8 mouse cellular contexts compared by ENCODE assay signal in genomic region chr17:54298232-54298924, GRCm38 (mm10). TPM values are rescaled to one million over a fixed set of nuclear protein-coding genes. Genes with fewer than 3 reads are reported as not detected.
DNase-seq lines count a peak whose midpoint lies in the region; ATAC-seq and TF ChIP-seq lines count a peak whose summit lies in the region.

No protein-coding gene starts in this region.

- peaks cover 6% of the 10 kb centered on the region; the same call in 1 of the 2 replicates for H3K27me3 ChIP-seq in lung, embryonic 15.5 days
- H3K27me3 ChIP-seq in hindbrain, embryonic 11.5 days (ENCODE audit: control insufficient read depth, insufficient read depth, low read length) = no peaks in the 10 kb centered on the region
- H3K27me3 ChIP-seq in midbrain, embryonic 15.5 days (replicated peaks) = peaks cover 15% of the 10 kb centered on the region; the same call in 1 of the 2 replicates
- H3K27me3 ChIP-seq in thymus, adult 2 months (ENCODE audit: control insufficient read depth, insufficient read depth, low read length) = no peaks in the 10 kb centered on the region

- peak overlapping the region; percentile 64 for H3K4me2 ChIP-seq in lung, embryonic 15.5 days
- peak overlapping the region; percentile 93 for H3K4me2 ChIP-seq in hindbrain, embryonic 11.5 days (replicated peaks; ENCODE audit: low read depth, low read length)
- peak overlapping the region; percentile 94 for H3K4me2 ChIP-seq in midbrain, embryonic 15.5 days

- no peak for TF ChIP-seq POLR2A in lung, adult 2 months (IDR thresholded peaks at IDR 0.05; ENCODE audit: borderline replicate concordance, extremely low read depth, low read depth, low read length)
- no peak for TF ChIP-seq POLR2A in thymus, adult 2 months (IDR thresholded peaks at IDR 0.05; ENCODE audit: control insufficient read depth, extremely low read depth, insufficient read depth, low read length, poor library complexity)

- peak overlapping the region; percentile 16; the same call in 1 of the 2 replicates for H3K9ac ChIP-seq in lung, embryonic 15.5 days
- peak overlapping the region; percentile 57 for H3K9ac ChIP-seq in hindbrain, embryonic 11.5 days (ENCODE audit: low read depth, low read length)
- peak overlapping the region; percentile 40 for H3K9ac ChIP-seq in midbrain, embryonic 15.5 days

- DNase-seq in cerebellum, postnatal 14 days = peak; percentile 4 to 7
- no peak for DNase-seq in cerebellum, postnatal 36 days
- no peak for DNase-seq in lung, adult 2 months
- DNase-seq in hindbrain, embryonic 11.5 days (ENCODE audit: low spot score) = peak; percentile 55
- DNase-seq in thymus, adult 18-20 months = no peak
- DNase-seq in thymus, adult 2 months = no peak

- no peak for TF ChIP-seq CTCF in lung, adult 2 months (IDR thresholded peaks at IDR 0.05; ENCODE audit: insufficient read depth, low read length)
- no peak for TF ChIP-seq CTCF in thymus, adult 2 months (IDR thresholded peaks at IDR 0.05; ENCODE audit: borderline replicate concordance, control insufficient read depth, extremely low read depth, insufficient read depth, low read length, poor library complexity)

- H3K27ac ChIP-seq in lung, embryonic 15.5 days = no peak overlapping the region
- no peak overlapping the region for H3K27ac ChIP-seq in hindbrain, embryonic 11.5 days (ENCODE audit: low read depth, low read length)
- H3K27ac ChIP-seq in midbrain, embryonic 15.5 days = no peak overlapping the region
- H3K27ac ChIP-seq in thymus, adult 2 months (ENCODE audit: control insufficient read depth, insufficient read depth, low read length) = no peak overlapping the region

- no peaks in the 10 kb centered on the region for H3K36me3 ChIP-seq in lung, embryonic 15.5 days
- H3K36me3 ChIP-seq in hindbrain, embryonic 11.5 days (ENCODE audit: control insufficient read depth, insufficient read depth, low read length) = no peaks in the 10 kb centered on the region
- no peaks in the 10 kb centered on the region for H3K36me3 ChIP-seq in midbrain, embryonic 15.5 days (replicated peaks)
- no peaks in the 10 kb centered on the region for H3K36me3 ChIP-seq in thymus, adult 2 months (ENCODE audit: control insufficient read depth, insufficient read depth, low read length)

- ATAC-seq in lung, embryonic 15.5 days (ENCODE audit: borderline replicate concordance, extremely low read depth, low FRiP score, low TSS enrichment) = peak; percentile 23; the same call in 1 of the 2 replicates
- ATAC-seq in hindbrain, embryonic 11.5 days (ENCODE audit: low FRiP score) = peak; percentile 84
- peak; percentile 72 for ATAC-seq in midbrain, embryonic 15.5 days (replicated peaks)

- no peaks in the 10 kb centered on the region for H3K9me3 ChIP-seq in lung, embryonic 15.5 days
- H3K9me3 ChIP-seq in hindbrain, embryonic 11.5 days (ENCODE audit: control insufficient read depth, low read length) = no peaks in the 10 kb centered on the region
- H3K9me3 ChIP-seq in midbrain, embryonic 15.5 days = no peaks in the 10 kb centered on the region

- peak overlapping the region; percentile 30 for H3K4me3 ChIP-seq in lung, embryonic 15.5 days
- H3K4me3 ChIP-seq in lung, adult 2 months (replicated peaks; ENCODE audit: extremely low read depth, low read depth, low read length) = no peak overlapping the region
- peak overlapping the region; percentile 50 for H3K4me3 ChIP-seq in hindbrain, embryonic 11.5 days (ENCODE audit: low read depth, low read length)
- H3K4me3 ChIP-seq in midbrain, embryonic 15.5 days = peak overlapping the region; percentile 49
- H3K4me3 ChIP-seq in thymus, adult 2 months (ENCODE audit: control insufficient read depth, insufficient read depth, low read length) = no peak overlapping the region

- no peaks in the 10 kb centered on the region for H3K4me1 ChIP-seq in lung, embryonic 15.5 days
- H3K4me1 ChIP-seq in lung, adult 2 months (ENCODE audit: control insufficient read depth, insufficient read depth, low read length) = no peaks in the 10 kb centered on the region
- no peaks in the 10 kb centered on the region for H3K4me1 ChIP-seq in hindbrain, embryonic 11.5 days (replicated peaks; ENCODE audit: control insufficient read depth, insufficient read depth, low read length)
- H3K4me1 ChIP-seq in midbrain, embryonic 15.5 days = peaks cover 6% of the 10 kb centered on the region
- H3K4me1 ChIP-seq in thymus, adult 2 months (replicated peaks; ENCODE audit: control insufficient read depth, insufficient read depth, low read length) = no peaks in the 10 kb centered on the region

- WGBS in lung, embryonic 15.5 days = 2% methylated on average over 37 of the region's 37 CpGs
- 4% methylated on average over 37 of the region's 37 CpGs for whole genome bisulfite sequencing in lung, adult 2 months
- 2% methylated on average over 37 of the region's 37 CpGs for WGBS in hindbrain, embryonic 11.5 days
- 2% methylated on average over 37 of the region's 37 CpGs for WGBS in midbrain, embryonic 15.5 days
- 12% methylated on average over 37 of the region's 37 CpGs for WGBS in thymus, adult 2 months

RNA-seq across cellular contexts. Expression of gene Slc5a7, which starts 0.5 kb away (rescaled TPM):
- polyA plus RNA-seq in lung, embryonic 15.5 days (2015; fragmentation: Nextera tagmentation; extraction: Ambion mirVana) = 0.31 and 0.41 TPM in 2 replicates
- polyA plus RNA-seq in lung, adult 2 months (2012; rRNA removed) = 0.03 and 0.05 TPM in 2 replicates
- polyA plus RNA-seq in hindbrain, embryonic 11.5 days (2014; fragmentation: Nextera tagmentation; extraction: Ambion mirVana) = 2.0 and 2.2 TPM in 2 replicates
- 2.1 and 2.9 TPM in 2 replicates for polyA plus RNA-seq in midbrain, embryonic 15.5 days (2015; fragmentation: Nextera tagmentation; extraction: Ambion mirVana)
- polyA plus RNA-seq in thymus, adult 2 months (2012; rRNA removed) = not detected in 2 replicates

Comparison
In these comparisons a context has a peak if more than half of its experiments do, and no peak if none do; other contexts are left out.
1. DNase-seq: peak in cerebellum, postnatal 14 days (2 of 2) and hindbrain, embryonic 11.5 days (single experiment); none in cerebellum, postnatal 36 days (0 of 2), lung, adult 2 months (single experiment), thymus, adult 18-20 months (0 of 2) and thymus, adult 2 months (single experiment).
2. H3K4me3 ChIP-seq: peak in lung, embryonic 15.5 days (single experiment), hindbrain, embryonic 11.5 days (single experiment) and midbrain, embryonic 15.5 days (single experiment); none in lung, adult 2 months (single experiment) and thymus, adult 2 months (single experiment).
3. ATAC-seq: peak in every context shown above with its lines; median percentile 84 in hindbrain, embryonic 11.5 days; 72 in midbrain, embryonic 15.5 days; 23 in lung, embryonic 15.5 days.
4. Peak in every context shown above with its lines, with median percentiles within 50 percentile points of each other: H3K4me2 ChIP-seq and H3K9ac ChIP-seq.